Mouse (Mus musculus) embryo, embryonic 11 days (tissue): ENCODE data around the gene Gm20696.

Experiments used
- DNase-seq: peaks from one replicate; pipeline ENCODE4 v3.0.0-alpha.2; 2015

Gm20696 gene

DNA sequence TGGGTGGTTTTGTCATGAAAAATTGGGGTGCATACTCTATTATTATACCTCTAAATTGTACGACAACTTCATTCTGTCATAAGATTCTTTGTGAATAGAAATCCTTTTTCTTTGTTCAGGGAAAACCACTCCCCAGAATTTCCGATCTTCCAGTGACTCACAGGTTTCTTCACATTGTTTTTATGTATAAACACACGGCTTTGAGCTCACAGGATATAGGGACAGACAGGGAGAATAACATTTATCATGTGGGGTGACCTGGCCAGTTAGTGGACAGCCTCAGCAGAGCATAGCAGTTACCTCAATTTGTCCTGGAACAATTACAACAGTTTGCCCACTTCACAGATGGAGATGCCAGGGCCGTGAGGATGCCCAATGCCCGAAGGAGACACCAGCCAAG is 109.6 kb downstream of the Gm20696 start:
- no peak for DNase-seq

- DNase-seq: no peak
Observed at GRCm38 (mm10) chr6:99552816-99553215, 113.8 kb downstream of the Gm20696 start.

GRCm38 (mm10) chr6:99546416-99546815 is 120.2 kb downstream of the Gm20696 start:
- no peak for DNase-seq

- DNase-seq: no peak
Observed at GRCm38 (mm10) chr6:99545437-99545836, 121.2 kb downstream of the Gm20696 start.

- no peak for DNase-seq
Observed at GRCm38 (mm10) chr6:99541105-99541504, 125.5 kb downstream of the Gm20696 start.

DNA sequence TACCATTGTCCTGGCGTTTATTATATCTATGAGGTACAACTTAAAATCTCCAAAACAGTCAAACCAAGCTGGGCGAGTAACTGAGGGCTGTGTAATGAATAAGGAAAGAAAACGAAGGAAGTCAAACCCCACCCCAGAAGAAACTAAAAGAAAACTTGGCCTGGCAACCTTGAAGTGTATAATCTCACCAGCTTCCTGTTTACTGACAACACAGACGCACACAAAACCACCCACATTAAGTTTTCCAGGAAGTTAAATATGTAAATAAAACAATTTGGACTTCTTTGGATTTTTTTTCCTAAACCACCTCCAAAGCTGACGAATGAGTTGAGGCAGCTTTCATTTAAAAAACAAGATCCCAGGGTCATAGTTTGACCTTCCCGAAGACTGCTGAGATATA is 125.9 kb downstream of the Gm20696 start:
- no peak for DNase-seq

GRCm38 (mm10) chr6:99540146-99540545 is 126.5 kb downstream of the Gm20696 start:
- DNase-seq: no peak

DNA sequence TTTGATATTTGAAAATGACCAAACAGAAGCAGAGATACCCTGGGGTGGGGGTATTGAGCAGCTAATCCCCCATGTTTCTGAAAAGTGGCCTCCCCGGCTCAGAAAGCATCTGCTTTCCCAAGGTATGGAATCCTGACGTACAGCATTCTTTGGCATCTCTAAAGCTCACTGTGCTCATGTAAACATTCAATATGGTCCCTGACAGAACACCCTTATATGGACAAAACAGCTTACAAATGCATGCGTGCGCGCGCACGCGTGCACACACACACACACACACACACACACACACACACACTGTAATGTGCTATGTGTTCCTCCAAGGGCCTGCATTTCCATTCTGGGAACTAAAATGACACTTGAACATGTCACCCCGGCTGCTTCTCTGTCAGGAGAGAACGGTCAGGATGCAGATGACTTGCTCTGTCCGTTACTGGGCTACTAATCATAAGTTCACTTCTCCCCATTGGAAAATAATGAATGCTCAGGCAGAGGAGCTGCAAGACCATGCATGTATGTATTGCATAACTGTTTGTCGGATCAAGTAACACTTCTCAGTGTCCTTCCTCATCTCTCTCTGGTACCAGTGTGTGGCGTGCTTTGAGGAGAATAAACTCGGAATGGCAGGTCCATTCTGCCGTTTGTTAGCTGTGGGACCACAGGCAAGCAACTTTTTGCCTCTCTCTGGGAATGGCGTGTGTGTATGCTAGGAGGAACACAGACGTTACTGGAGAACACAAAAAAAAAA is 128.2 kb downstream of the Gm20696 start:
- DNase-seq: no peak

- DNase-seq: no peak
Observed at GRCm38 (mm10) chr6:99534211-99534745, 132.3 kb downstream of the Gm20696 start.

DNA sequence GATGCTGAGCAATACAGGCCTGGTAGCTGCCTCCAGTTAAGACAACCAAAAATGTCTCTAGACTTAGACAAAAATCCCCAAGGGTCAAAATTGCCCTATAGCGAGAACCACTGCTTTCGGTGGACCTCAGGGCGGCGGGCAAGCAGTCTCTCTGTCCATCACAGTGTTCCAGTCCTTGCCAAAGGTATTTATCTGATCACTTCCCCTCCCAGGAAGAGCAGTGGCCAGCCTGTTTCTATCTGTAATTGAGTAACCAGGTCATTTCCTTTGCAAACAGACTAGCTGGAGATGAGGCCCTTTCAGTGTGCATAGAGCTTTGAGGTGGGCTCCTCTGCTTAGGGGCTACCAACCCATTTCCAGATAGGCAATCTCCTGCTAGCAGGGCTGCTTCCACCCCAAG is 134.1 kb downstream of the Gm20696 start:
- DNase-seq: no peak

- no peak for DNase-seq
Observed at GRCm38 (mm10) chr6:99528972-99529371, 137.6 kb downstream of the Gm20696 start.

DNA sequence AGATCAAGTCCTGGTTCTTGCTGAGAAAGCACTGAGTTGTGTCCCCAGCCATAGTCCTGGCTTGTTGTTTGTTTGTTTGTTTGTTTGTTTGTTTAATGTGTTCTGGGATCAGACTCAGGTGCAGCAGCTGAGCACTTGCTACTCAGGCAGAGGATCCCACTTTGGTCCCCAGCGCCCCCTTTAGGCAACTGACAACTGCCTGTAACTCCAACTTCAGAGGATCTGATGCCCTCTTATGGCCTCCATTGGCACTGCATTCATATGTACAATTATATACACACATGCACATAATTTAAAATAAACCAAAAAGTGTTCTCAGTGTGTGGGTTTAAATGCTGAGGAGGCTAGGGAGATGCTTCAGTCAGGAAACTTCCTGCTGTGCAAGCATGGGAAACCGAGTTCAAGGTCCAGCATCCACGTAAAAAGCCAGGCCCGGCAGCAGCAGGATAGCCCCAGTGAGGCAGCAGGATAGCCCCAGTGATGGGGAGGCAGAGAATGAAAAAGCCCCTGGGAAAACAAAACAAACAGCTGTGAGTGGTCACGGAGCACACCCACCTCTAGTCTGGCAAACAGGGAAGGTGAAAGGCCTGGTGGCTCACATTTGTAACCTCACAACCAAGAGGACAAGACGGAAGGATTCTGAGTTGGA is 139.0 kb downstream of the Gm20696 start:
- no peak for DNase-seq

- DNase-seq: peak; percentile 29
Observed at GRCm38 (mm10) chr6:99525351-99525750, 141.2 kb downstream of the Gm20696 start.

DNA sequence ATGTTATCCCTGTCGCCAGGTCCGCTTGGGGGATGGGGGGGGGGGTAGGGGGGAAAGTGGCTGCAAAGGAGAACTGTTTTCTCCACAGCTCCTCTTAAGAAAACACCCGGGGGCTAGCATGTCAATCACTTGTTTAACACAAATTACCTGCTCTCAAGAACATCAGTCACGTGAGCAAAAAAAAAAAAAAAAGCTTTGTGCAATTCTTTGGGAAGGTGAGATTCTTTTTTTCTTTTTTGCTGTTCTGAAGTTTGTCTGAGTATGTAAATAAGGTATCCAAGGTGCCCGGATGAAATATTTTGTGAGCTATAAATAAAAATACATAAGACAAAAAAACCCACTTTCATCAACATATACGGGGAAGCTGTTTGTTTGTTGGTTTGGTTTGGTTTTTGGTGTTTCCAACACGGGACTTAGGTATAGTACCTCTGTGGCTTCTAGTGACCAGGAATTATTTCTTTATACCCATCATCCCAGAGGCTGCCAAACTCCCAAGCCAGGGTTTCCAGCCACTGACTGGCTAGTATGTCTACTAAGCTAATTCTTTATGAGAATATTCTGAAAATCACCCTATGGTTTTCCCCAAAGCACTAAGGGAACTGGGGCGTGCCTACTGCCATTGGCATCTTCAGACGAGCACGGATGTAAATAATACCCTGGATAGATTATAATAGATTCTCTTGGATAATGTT is 142.8 kb downstream of the Gm20696 start:
- DNase-seq: no peak

GRCm38 (mm10) chr6:99523109-99523632 is 143.4 kb downstream of the Gm20696 start:
- DNase-seq: peak; percentile 89

GRCm38 (mm10) chr6:99522359-99523108 is 144.1 kb downstream of the Gm20696 start, which contains the start of gene Foxp1:
Gene Foxp1 (minus strand): TSS chr6:99522721.
- peak; percentile 91 for DNase-seq

DNA sequence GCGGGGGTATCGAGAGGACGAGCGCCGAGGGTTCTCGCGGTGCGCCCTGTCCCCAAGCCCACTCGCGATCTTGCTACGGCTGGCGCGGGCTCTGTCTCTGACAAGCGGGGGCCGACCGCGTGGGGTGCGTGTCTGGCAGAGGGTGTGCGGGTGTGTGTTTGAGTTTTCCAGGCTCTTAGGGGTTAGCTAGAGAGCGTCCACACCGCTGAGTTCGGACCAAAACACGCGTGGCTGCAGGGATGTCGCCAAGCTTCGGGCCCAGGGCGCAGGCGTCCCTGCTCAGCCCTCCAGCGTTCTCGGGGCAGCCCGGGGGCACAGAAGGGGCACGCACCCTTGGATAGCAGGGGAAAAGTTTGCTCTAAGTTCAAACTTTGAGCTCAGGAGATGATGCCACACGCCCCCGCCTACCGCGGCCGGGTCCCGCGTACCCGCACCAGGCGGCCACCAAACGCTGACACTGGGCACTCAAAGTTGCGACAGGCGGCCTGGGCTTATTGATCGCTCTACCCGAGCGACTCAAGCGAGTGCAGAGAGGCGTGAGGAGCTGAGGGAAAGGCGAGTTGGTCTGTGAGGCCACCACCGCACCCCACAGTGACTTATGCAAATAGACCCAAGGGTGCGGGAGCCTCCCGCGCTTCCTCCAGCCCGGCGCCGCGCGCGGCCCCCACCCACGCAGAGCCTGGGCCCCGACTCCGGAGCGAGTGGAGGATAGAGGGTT is 144.8 kb downstream of the Gm20696 start:
- DNase-seq: peak; percentile 76

- DNase-seq: peak; percentile 86
Observed at GRCm38 (mm10) chr6:99521038-99521640, 145.5 kb downstream of the Gm20696 start.

- no peak for DNase-seq
Observed at GRCm38 (mm10) chr6:99520676-99521037, 145.9 kb downstream of the Gm20696 start.

DNA sequence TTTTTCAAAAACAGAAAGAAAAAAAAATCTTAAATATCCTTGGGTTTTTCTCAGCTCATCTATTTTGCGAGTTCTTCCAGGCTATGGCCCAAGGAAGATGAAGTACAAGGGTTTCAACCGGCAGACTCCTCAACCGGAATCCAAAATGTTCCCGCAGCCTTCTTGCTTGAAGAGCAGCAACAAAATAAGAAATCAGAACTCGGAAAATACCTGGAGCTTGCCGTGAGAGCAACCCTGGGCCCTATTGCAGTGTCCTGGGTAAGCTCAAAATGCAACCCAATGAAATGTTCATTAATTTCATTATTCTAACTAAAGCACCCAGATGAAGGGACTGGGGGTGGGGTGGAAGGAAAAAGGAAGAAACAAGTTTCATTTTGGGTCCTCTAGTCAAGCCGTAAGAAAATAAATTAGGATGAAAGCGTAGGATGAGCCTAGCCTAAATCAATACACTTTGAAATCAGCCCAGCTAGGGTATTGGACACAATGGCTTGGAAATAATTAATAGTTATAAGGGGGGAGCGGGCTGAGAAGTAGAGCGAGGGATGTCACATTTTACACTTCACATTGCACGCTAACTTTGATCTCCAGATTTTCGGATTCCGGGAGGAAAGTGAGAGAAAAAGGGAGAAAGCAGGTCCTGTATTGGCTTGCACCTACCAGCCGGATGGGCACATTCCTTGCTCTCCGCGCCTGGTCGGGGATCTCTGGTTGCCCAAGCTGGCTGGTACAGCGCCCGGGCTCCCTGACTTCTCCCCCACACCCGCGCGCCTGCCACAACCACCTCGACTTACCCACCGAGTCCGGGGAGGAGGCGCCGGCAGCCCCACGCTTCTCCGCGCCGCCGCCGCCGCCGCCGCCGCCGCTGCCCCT is 146.6 kb downstream of the Gm20696 start:
- peak; percentile 65 for DNase-seq
